Mouse (Mus musculus): ENCODE measurements around the gene Man2b2.

DNA sequence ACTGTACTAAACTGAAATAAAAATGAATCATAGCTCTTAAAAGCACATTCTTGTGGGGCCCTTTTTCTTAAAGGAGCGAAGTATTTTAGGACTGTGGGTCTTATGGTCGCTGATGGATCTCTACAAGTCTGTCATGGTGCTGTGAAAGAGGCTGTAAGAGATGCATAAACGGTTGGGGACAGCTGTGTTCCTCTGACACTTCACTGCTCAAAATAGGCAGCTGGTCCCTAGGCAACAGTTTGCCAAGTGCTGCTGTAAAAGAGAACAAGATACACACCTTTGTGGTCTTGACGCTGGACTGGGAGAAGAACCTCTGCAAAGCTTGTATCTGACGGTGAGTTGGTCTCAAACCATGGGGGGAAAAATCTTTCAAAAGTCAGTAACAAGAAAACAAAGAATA, 27.1 kb upstream of the Man2b2 start:
- TF ChIP-seq GATA1 (IDR thresholded peaks at IDR 0.05; ENCODE audit: low read length), result no peak
- TF ChIP-seq TAL1 (IDR thresholded peaks at IDR 0.05; ENCODE audit: low read length), result no peak
